Mouse (Mus musculus) ES-Bruce4 (cell line): ENCODE results near the gene Garem2. TPM values are rescaled to one million over a fixed set of nuclear protein-coding genes. Genes with fewer than 3 reads are reported as not detected.

Source experiments
- H3K27ac ChIP-seq: 2 replicates; pipeline ENCODE4 v1.5.1; 2012; ENCODE audit warnings: low read length, inconsistent platforms; ENCODE audit not compliant: insufficient read depth
- H3K27me3 ChIP-seq: 2 replicates; pipeline ENCODE4 v1.6.1; 2012; ENCODE audit warnings: mild to moderate bottlenecking, low read length, inconsistent platforms; ENCODE audit not compliant: control insufficient read depth, poor library complexity, insufficient read depth, severe bottlenecking
- H3K36me3 ChIP-seq: 2 replicates; pipeline ENCODE4 v1.6.1; 2012; ENCODE audit warnings: inconsistent platforms, mild to moderate bottlenecking, low read length, moderate library complexity; ENCODE audit not compliant: control insufficient read depth, poor library complexity, insufficient read depth, severe bottlenecking
- H3K4me1 ChIP-seq: one replicate; pipeline ENCODE4 v1.8.1; 2011; ENCODE audit warnings: low read length; ENCODE audit not compliant: control insufficient read depth, insufficient read depth
- H3K4me3 ChIP-seq: 2 replicates; pipeline ENCODE4 v1.5.1; 2011; ENCODE audit warnings: low read depth, mild to moderate bottlenecking, low read length
- H3K9ac ChIP-seq: 2 replicates; pipeline ENCODE4 v1.6.1; 2012; ENCODE audit warnings: low read depth, mild to moderate bottlenecking, inconsistent platforms; ENCODE audit not compliant: poor library complexity, severe bottlenecking
- H3K9me3 ChIP-seq: replicated peaks from 2 replicates; pipeline ENCODE4 v1.6.1; 2012; ENCODE audit warnings: mild to moderate bottlenecking, low read length, inconsistent platforms; ENCODE audit not compliant: control insufficient read depth, poor library complexity, insufficient read depth, severe bottlenecking
- CTCF ChIP-seq: IDR thresholded peaks from one replicate; pipeline ENCODE4 v1.8.1; 2011; ENCODE audit warnings: low read depth, low read length
- EP300 ChIP-seq: IDR thresholded peaks from 2 replicates; pipeline ENCODE4 v1.6.1; 2011; ENCODE audit warnings: low read depth, low read length; ENCODE audit not compliant: insufficient read depth
- POLR2A ChIP-seq: IDR thresholded peaks from one replicate; pipeline ENCODE4 v1.8.1; 2011; ENCODE audit warnings: low read length; ENCODE audit not compliant: insufficient read depth
- polyA plus RNA-seq: library from polyadenylated mRNA; stranded (reverse); fragments of >200 nt; gene quantifications from 2 replicates; pipeline ENCODE4 v1.2.4, GENCODE M21; 2011; ENCODE audit warnings: low read depth; ENCODE audit not compliant: missing spikeins, insufficient read depth, insufficient read length

Garem2 gene
- polyA plus RNA-seq, 1 experiment: 0.67 TPM

DNA sequence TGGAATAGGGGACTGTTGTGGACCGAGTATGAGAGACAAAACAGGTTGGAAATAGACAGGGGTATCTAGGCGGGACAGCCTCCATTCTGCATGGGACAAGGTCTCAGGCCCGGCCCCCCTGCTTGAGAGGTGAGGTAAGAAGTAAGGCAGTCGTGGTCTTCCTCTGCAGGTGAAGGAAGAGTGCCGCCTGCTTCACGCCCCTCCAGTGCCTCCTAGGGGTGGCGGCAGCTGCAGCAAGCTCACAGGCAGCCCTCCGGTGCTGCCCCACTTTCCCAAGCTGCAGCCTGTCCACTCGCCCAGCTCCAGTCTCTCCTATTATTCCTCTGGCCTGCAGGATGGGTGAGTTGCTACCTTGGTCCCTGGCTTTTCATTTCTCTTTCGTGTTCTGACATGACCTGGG, 10.8 kb downstream of the Garem2 start:
- no peaks in the 10 kb centered on the region for H3K36me3 ChIP-seq
- no peaks in the 10 kb centered on the region for H3K9me3 ChIP-seq
- H3K4me1 ChIP-seq: no peaks in the 10 kb centered on the region
- H3K4me3 ChIP-seq: no peak overlapping the region; the same call in 1 of the 2 replicates
- no peak overlapping the region for H3K27ac ChIP-seq
- H3K9ac ChIP-seq: no peak overlapping the region
- TF ChIP-seq POLR2A (no peak), CTCF (peak; percentile 64), EP300 (no peak)
- H3K27me3 ChIP-seq: no peaks in the 10 kb centered on the region

DNA sequence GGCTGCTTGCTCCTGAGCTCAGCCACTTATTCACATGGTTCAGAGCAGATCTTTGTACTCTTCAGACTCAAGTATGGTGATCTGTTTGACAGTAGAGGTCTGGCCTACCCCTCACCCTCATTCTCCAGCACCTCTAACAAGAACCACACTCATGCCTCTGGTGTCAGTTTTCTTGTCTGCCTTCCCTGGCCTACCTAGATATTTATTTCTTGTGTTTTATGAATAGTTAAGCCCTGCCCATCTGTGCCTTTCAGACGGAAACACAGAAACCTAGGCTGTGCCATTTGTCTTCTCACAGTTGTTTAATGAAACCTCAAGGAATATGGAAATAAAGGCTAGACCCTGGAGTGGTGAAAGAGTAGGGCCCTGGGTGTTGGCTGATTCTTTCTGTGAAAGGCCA, 13.1 kb downstream of the Garem2 start:
- TF ChIP-seq EP300: no peak
- TF ChIP-seq POLR2A: no peak
- no peak for TF ChIP-seq CTCF
- no peaks in the 10 kb centered on the region for H3K27me3 ChIP-seq
- no peak overlapping the region for H3K9ac ChIP-seq
- no peaks in the 10 kb centered on the region for H3K9me3 ChIP-seq
- H3K27ac ChIP-seq: no peak overlapping the region
- H3K4me3 ChIP-seq: no peak overlapping the region
- no peaks in the 10 kb centered on the region for H3K36me3 ChIP-seq
- peaks cover 1% of the 10 kb centered on the region for H3K4me1 ChIP-seq

DNA sequence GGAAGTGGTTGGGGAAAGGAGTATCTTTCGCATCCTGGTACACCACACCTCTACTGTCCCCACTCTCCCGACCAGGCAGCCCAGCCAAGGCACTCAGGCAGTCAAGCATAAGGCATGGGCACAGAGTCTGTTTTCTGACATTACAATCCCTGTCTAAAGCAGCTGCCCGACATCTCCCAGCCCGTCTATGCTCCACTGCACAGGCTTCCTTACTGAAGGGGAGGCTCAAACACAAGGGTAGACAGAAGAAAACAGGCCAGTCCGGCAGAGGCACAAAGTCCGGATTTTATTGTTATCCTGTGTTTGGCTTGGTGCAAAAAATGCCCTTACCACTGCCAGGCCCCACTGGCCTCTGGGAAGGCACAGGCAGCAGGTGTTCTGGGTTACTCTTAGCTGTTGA, 14.2 kb downstream of the Garem2 start:
- H3K36me3 ChIP-seq: no peaks in the 10 kb centered on the region
- H3K9me3 ChIP-seq: no peaks in the 10 kb centered on the region
- H3K27me3 ChIP-seq: no peaks in the 10 kb centered on the region
- H3K9ac ChIP-seq: no peak overlapping the region
- TF ChIP-seq CTCF (no peak), EP300 (no peak), POLR2A (no peak)
- no peak overlapping the region for H3K4me3 ChIP-seq
- peaks cover 1% of the 10 kb centered on the region for H3K4me1 ChIP-seq
- H3K27ac ChIP-seq: no peak overlapping the region

DNA sequence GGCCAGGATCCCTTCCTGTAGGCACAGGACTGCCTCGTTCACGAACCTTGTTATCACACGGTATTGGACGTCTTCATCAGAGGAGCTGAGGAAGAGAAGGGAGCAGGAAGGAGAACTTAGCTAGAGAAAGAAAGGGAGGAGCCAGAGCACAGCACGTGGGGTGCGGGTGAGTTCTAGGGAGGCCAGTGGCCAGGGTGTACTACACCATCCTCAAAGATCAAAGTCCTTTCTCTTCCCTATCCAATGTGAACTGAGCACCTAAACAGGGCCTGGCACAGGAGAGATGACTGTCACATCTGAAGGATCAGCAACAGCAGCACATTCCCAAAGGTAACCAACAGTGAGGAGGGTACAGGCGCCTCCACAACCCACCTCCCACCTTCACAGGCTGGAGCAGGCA, 15.1 kb downstream of the Garem2 start:
- Histone ChIP-seq H3K36me3 (no peaks in the 10 kb centered on the region), H3K27me3 (no peaks in the 10 kb centered on the region), H3K9me3 (no peaks in the 10 kb centered on the region), H3K4me3 (no peak overlapping the region), H3K4me1 (peaks cover 1% of the 10 kb centered on the region), H3K27ac (no peak overlapping the region), H3K9ac (no peak overlapping the region)
- no peak for TF ChIP-seq POLR2A
- no peak for TF ChIP-seq EP300
- TF ChIP-seq CTCF: no peak

DNA sequence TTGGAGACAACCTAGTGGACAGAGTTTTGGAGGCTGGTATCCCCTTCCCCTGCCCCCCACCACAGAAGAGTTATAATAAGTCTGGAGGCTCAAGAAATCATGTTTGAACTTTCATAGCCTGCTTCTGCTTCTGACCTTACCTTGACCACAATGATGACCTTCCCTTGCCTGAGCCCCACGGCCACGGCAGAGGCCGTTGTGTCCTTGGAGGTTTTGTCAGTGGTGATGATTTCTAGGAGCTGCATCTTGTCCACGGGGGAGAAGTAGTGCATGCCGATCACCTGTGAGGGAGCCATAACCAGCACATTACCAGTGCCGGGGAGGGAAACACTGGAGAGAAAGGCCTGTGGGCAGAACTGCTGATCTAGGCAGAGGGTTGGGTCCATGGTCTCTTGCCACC, 17.5 kb downstream of the Garem2 start:
- Histone ChIP-seq H3K4me1 (peaks cover 1% of the 10 kb centered on the region), H3K9me3 (no peaks in the 10 kb centered on the region), H3K27ac (no peak overlapping the region), H3K36me3 (no peaks in the 10 kb centered on the region), H3K4me3 (no peak overlapping the region), H3K9ac (no peak overlapping the region), H3K27me3 (no peaks in the 10 kb centered on the region)
- TF ChIP-seq EP300 (no peak), POLR2A (no peak), CTCF (no peak)

DNA sequence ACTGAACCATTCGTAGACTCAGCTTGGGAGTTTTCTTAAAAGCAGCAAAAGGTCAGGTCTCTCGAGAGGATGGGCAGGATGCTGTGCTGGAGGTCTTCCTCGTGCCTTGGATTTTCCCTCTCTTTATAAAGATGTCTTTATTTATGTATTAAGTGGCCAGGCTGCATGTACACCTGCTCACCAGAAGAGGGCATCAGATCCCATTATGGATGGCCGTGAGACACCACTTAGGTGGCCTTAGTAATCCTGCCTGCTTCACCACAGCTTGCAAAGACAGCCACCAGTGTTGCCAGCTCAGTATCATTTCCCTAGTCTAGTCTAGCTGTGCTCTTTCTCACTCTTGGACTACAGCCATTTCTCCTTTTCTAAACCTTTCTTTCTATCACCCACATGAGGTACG, 20.6 kb downstream of the Garem2 start:
- no peaks in the 10 kb centered on the region for H3K36me3 ChIP-seq
- H3K9ac ChIP-seq: no peak overlapping the region

More for the DNA sequence above, 20.6 kb downstream of the Garem2 start:
- H3K9me3 ChIP-seq: no peaks in the 10 kb centered on the region
- TF ChIP-seq CTCF (peak; percentile 75), POLR2A (no peak), EP300 (no peak)
- H3K4me3 ChIP-seq: no peak overlapping the region
- H3K4me1 ChIP-seq: peaks cover 1% of the 10 kb centered on the region
- H3K27me3 ChIP-seq: no peaks in the 10 kb centered on the region
- H3K27ac ChIP-seq: no peak overlapping the region
